Mouse (Mus musculus): ENCODE measurements at regions not wholly inside any gene's neighbourhood (a gene's known extent, or its start where the extent isn't known, plus 50 kb on each side); places are given as distances from the start of the nearest gene placed in this dataset.
A peak's percentile ranks its signal among the peaks of the same experiment; 100 is the strongest.

- Histone ChIP-seq H3K27me3 (ENCODE audit: control insufficient read depth, insufficient read depth, insufficient read length) (no peaks in the 10 kb centered on the region), H3K4me3 (ENCODE audit: insufficient read depth, poor library complexity, severe bottlenecking) (no peak overlapping the region), H3ac (ENCODE audit: control insufficient read depth, insufficient read length, low read depth) (no peak overlapping the region), H3K79me2 (ENCODE audit: control insufficient read depth, insufficient read depth) (no peaks in the 10 kb centered on the region), H3K36me3 (ENCODE audit: control insufficient read depth, insufficient read depth) (no peaks in the 10 kb centered on the region), H3K79me3 (ENCODE audit: low read depth) (no peaks in the 10 kb centered on the region)
- TF ChIP-seq CTCF (IDR thresholded peaks at IDR 0.05; ENCODE audit: control insufficient read depth, insufficient read depth, insufficient read length), result no peak
- TF ChIP-seq MYOD1 (IDR thresholded peaks at IDR 0.05; ENCODE audit: control insufficient read depth, insufficient read length, low read depth), result no peak
- no peak for TF ChIP-seq FOSL1 (IDR thresholded peaks at IDR 0.05; ENCODE audit: insufficient read depth, low read length, poor library complexity, severe bottlenecking)
- no peak for TF ChIP-seq USF1 (IDR thresholded peaks at IDR 0.05; ENCODE audit: low read depth)
Measured at GRCm38 (mm10) chr5:51125091-51125490, 442.4 kb downstream of the Ppargc1a start.

GRCm38 (mm10) chr5:51110006-51110405 is 457.5 kb downstream of the Ppargc1a start:
- no peaks in the 10 kb centered on the region for H3K79me3 ChIP-seq (ENCODE audit: low read depth)
- no peak for TF ChIP-seq USF1 (IDR thresholded peaks at IDR 0.05; ENCODE audit: low read depth)
- TF ChIP-seq MYOG (IDR thresholded peaks at IDR 0.05; ENCODE audit: control insufficient read depth, extremely low read depth, insufficient read length), result no peak
- no peak for TF ChIP-seq MAX (IDR thresholded peaks at IDR 0.05)
- no peak for TF ChIP-seq MYOD1 (IDR thresholded peaks at IDR 0.05; ENCODE audit: control insufficient read depth, insufficient read length, low read depth)
- TF ChIP-seq CTCF (IDR thresholded peaks at IDR 0.05; ENCODE audit: control insufficient read depth, insufficient read depth, insufficient read length), result no peak
- TF ChIP-seq CEBPB (IDR thresholded peaks at IDR 0.05; ENCODE audit: low read depth), result peak; percentile 50
- no peak for TF ChIP-seq FOSL1 (IDR thresholded peaks at IDR 0.05; ENCODE audit: insufficient read depth, low read length, poor library complexity, severe bottlenecking)
- no peaks in the 10 kb centered on the region for H3K27me3 ChIP-seq (ENCODE audit: control insufficient read depth, insufficient read depth, insufficient read length)
- no peaks in the 10 kb centered on the region for H3K79me2 ChIP-seq (ENCODE audit: control insufficient read depth, insufficient read depth)
- H3K4me3 ChIP-seq (ENCODE audit: insufficient read depth, poor library complexity, severe bottlenecking), result no peak overlapping the region
- no peak overlapping the region for H3ac ChIP-seq (ENCODE audit: control insufficient read depth, insufficient read length, low read depth)
- H3K36me3 ChIP-seq (ENCODE audit: control insufficient read depth, insufficient read depth), result no peaks in the 10 kb centered on the region

GRCm38 (mm10) chr5:51108737-51109136 is 458.8 kb downstream of the Ppargc1a start:
- H3K36me3 ChIP-seq (ENCODE audit: control insufficient read depth, insufficient read depth), result no peaks in the 10 kb centered on the region
- H3K27me3 ChIP-seq (ENCODE audit: control insufficient read depth, insufficient read depth, insufficient read length), result no peaks in the 10 kb centered on the region
- TF ChIP-seq USF1 (IDR thresholded peaks at IDR 0.05; ENCODE audit: low read depth) (no peak), CTCF (IDR thresholded peaks at IDR 0.05; ENCODE audit: control insufficient read depth, insufficient read depth, insufficient read length) (no peak), MAX (IDR thresholded peaks at IDR 0.05) (no peak), FOSL1 (IDR thresholded peaks at IDR 0.05; ENCODE audit: insufficient read depth, low read length, poor library complexity, severe bottlenecking) (no peak), MYOG (IDR thresholded peaks at IDR 0.05; ENCODE audit: control insufficient read depth, extremely low read depth, insufficient read length) (no peak), CEBPB (IDR thresholded peaks at IDR 0.05; ENCODE audit: low read depth) (no peak)
- H3K79me2 ChIP-seq (ENCODE audit: control insufficient read depth, insufficient read depth), result no peaks in the 10 kb centered on the region
- no peak overlapping the region for H3ac ChIP-seq (ENCODE audit: control insufficient read depth, insufficient read length, low read depth)
- H3K79me3 ChIP-seq (ENCODE audit: low read depth), result no peaks in the 10 kb centered on the region
- no peak overlapping the region for H3K4me3 ChIP-seq (ENCODE audit: insufficient read depth, poor library complexity, severe bottlenecking)

GRCm38 (mm10) chr5:51108181-51108580 is 459.3 kb downstream of the Ppargc1a start:
- no peaks in the 10 kb centered on the region for H3K79me3 ChIP-seq (ENCODE audit: low read depth)
- H3K36me3 ChIP-seq (ENCODE audit: control insufficient read depth, insufficient read depth), result no peaks in the 10 kb centered on the region
- H3K4me3 ChIP-seq (ENCODE audit: insufficient read depth, poor library complexity, severe bottlenecking), result no peak overlapping the region
- H3K27me3 ChIP-seq (ENCODE audit: control insufficient read depth, insufficient read depth, insufficient read length), result no peaks in the 10 kb centered on the region
- H3ac ChIP-seq (ENCODE audit: control insufficient read depth, insufficient read length, low read depth), result no peak overlapping the region
- no peaks in the 10 kb centered on the region for H3K79me2 ChIP-seq (ENCODE audit: control insufficient read depth, insufficient read depth)
- TF ChIP-seq MAX (IDR thresholded peaks at IDR 0.05) (no peak), FOSL1 (IDR thresholded peaks at IDR 0.05; ENCODE audit: insufficient read depth, low read length, poor library complexity, severe bottlenecking) (no peak), MYOG (IDR thresholded peaks at IDR 0.05; ENCODE audit: control insufficient read depth, extremely low read depth, insufficient read length) (no peak), USF1 (IDR thresholded peaks at IDR 0.05; ENCODE audit: low read depth) (no peak), CEBPB (IDR thresholded peaks at IDR 0.05; ENCODE audit: low read depth) (no peak), MYOD1 (IDR thresholded peaks at IDR 0.05; ENCODE audit: control insufficient read depth, insufficient read length, low read depth) (no peak), CTCF (IDR thresholded peaks at IDR 0.05; ENCODE audit: control insufficient read depth, insufficient read depth, insufficient read length) (no peak)

GRCm38 (mm10) chr5:51099902-51100301 is 467.6 kb downstream of the Ppargc1a start:
- Histone ChIP-seq H3K79me3 (ENCODE audit: low read depth) (no peaks in the 10 kb centered on the region), H3K36me3 (ENCODE audit: control insufficient read depth, insufficient read depth) (no peaks in the 10 kb centered on the region), H3K27me3 (ENCODE audit: control insufficient read depth, insufficient read depth, insufficient read length) (no peaks in the 10 kb centered on the region), H3ac (ENCODE audit: control insufficient read depth, insufficient read length, low read depth) (no peak overlapping the region), H3K4me3 (ENCODE audit: insufficient read depth, poor library complexity, severe bottlenecking) (no peak overlapping the region), H3K79me2 (ENCODE audit: control insufficient read depth, insufficient read depth) (no peaks in the 10 kb centered on the region)
- TF ChIP-seq CTCF (IDR thresholded peaks at IDR 0.05; ENCODE audit: control insufficient read depth, insufficient read depth, insufficient read length) (no peak), FOSL1 (IDR thresholded peaks at IDR 0.05; ENCODE audit: insufficient read depth, low read length, poor library complexity, severe bottlenecking) (no peak), MYOG (IDR thresholded peaks at IDR 0.05; ENCODE audit: control insufficient read depth, extremely low read depth, insufficient read length) (no peak), USF1 (IDR thresholded peaks at IDR 0.05; ENCODE audit: low read depth) (no peak), CEBPB (IDR thresholded peaks at IDR 0.05; ENCODE audit: low read depth) (no peak), MAX (IDR thresholded peaks at IDR 0.05) (no peak), MYOD1 (IDR thresholded peaks at IDR 0.05; ENCODE audit: control insufficient read depth, insufficient read length, low read depth) (no peak)
